Mouse (Mus musculus) lung, embryonic 14.5 days (tissue): ENCODE measurements around the gene Rab3ip. TPM values are rescaled to one million over a fixed set of nuclear protein-coding genes. Genes with fewer than 3 reads are reported as not detected.

ENCODE experiments used
- ATAC-seq: fragments of 200-750 bp; cut with Nextera tagmentation; 2 replicates; pipeline ENCODE4 v1.8.0; 2017; ENCODE audit warnings: mild to moderate bottlenecking, moderate TSS enrichment, moderate library complexity; ENCODE audit not compliant: insufficient read depth
- DNase-seq: peaks from one replicate; pipeline ENCODE4 v3.0.0-alpha.2; 2015
- H3K27ac ChIP-seq: fragments of 300-500 bp; sonication (generic); 2 replicates; pipeline ENCODE4 v1.5.1; 2014; ENCODE audit warnings: low read depth, mild to moderate bottlenecking, moderate library complexity
- H3K27me3 ChIP-seq: fragments of 300-500 bp; sonication (generic); 2 replicates; pipeline ENCODE4 v1.6.1; 2014; ENCODE audit warnings: low read length, control low read depth; ENCODE audit not compliant: insufficient read depth
- H3K36me3 ChIP-seq: fragments of 300-500 bp; sonication (generic); 2 replicates; pipeline ENCODE4 v1.6.1; 2014; ENCODE audit warnings: control low read depth; ENCODE audit not compliant: insufficient read depth
- H3K4me1 ChIP-seq: fragments of 300-500 bp; sonication (generic); 2 replicates; pipeline ENCODE4 v1.6.1; 2014; ENCODE audit warnings: antibody characterized with exemption, control low read depth; ENCODE audit not compliant: insufficient read depth
- H3K4me2 ChIP-seq: fragments of 300-500 bp; sonication (generic); 2 replicates; pipeline ENCODE4 v1.6.1; 2014; ENCODE audit warnings: mild to moderate bottlenecking
- H3K4me3 ChIP-seq: fragments of 300-500 bp; sonication (generic); 2 replicates; pipeline ENCODE4 v1.5.1; 2014; ENCODE audit warnings: low read depth, low read length
- H3K9ac ChIP-seq: fragments of 300-500 bp; sonication (generic); 2 replicates; pipeline ENCODE4 v1.6.1; 2014
- H3K9me3 ChIP-seq: fragments of 300-500 bp; sonication (generic); 2 replicates; pipeline ENCODE4 v1.6.1; 2016; ENCODE audit warnings: low read depth, low read length, control low read depth
- CTCF ChIP-seq: IDR thresholded peaks from 2 replicates; pipeline ENCODE4 v1.5.1; 2016; ENCODE audit warnings: antibody characterized with exemption, low read depth
- WGBS: fragments of 180-500 bp; shearing (Covaris S2); extraction: QIAGEN DNeasy Blood & Tissue Kit; methylation state at CpG from one replicate; pipeline ENCODE4 v1.1.7; 2014; 5-methylcytosine and 5-hydroxymethylcytosine counted together
- polyA plus RNA-seq: library from polyadenylated mRNA; unstranded; fragments of >200 nt; fragmentation: Nextera tagmentation; extraction: Ambion mirVana; gene quantifications from 2 replicates; pipeline ENCODE4 v1.2.1, GENCODE M21; 2014

Gene Rab3ip
- polyA plus RNA-seq, 1 experiment from 2014 or later: 30.1 TPM

DNA sequence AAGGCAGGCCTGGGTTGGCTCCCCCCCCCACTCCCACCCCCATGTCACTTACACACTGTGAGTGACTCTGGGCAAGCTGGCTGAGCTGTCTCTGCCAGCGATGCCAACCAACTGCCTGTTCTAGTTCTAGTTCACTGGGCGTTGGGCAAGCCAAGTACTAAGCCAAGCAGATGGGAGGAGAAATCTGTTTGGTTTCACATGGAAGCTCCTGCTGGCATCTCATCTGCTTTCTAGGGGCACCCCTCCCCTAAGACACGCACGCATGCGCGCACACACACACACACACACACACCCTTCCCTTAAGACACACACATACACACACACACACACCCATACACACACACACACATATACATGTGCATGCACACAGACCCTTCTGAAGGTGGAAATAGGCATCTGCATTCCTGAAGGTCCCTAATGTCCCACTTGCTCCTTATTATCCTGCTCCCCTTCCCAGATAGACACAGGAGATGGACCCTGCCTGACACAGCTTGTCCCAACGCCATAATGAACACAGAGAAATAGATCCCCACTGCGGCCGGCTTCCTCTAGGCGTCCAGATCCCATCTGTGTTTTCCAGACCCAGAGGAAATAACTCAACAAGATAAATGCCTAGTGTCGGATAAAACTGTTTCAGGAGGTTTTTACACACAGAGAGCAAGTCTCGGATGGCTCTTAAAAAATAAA lies 79.1 kb downstream of the Rab3ip start:
- Histone ChIP-seq H3K4me3 (no peak overlapping the region), H3K9me3 (no peaks in the 10 kb centered on the region), H3K27ac (no peak overlapping the region), H3K36me3 (no peaks in the 10 kb centered on the region), H3K4me1 (no peaks in the 10 kb centered on the region), H3K4me2 (no peak overlapping the region), H3K9ac (no peak overlapping the region), H3K27me3 (no peaks in the 10 kb centered on the region)
- DNase-seq (no peak), ATAC-seq (no peak)
- 62% methylated on average over 12 of the region's 12 CpGs for WGBS
- TF ChIP-seq CTCF: no peak

DNA sequence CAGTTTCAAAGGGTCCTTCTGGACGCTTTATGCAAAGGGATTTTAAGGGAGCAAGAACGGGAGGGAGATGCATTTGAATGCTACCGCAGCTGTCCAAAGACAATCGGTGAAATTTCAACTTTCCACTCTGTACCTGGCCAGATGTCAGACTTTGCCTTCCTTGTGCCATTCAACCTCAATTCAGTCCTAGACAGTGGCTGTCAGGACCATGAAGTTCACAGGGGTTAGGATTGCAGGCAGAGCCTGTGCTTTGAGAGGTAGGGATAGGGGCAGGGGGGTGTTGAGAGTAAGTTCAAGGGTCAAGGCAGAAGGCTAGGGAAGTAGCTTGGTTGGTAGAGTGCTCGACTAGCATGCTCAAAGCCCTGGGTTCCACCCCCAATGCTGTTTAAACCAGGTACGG lies 79.8 kb downstream of the Rab3ip start:
- Histone ChIP-seq H3K4me2 (no peak overlapping the region), H3K4me3 (no peak overlapping the region), H3K9ac (no peak overlapping the region), H3K36me3 (no peaks in the 10 kb centered on the region), H3K9me3 (no peaks in the 10 kb centered on the region), H3K27me3 (no peaks in the 10 kb centered on the region), H3K4me1 (no peaks in the 10 kb centered on the region), H3K27ac (no peak overlapping the region)
- ATAC-seq (no peak), DNase-seq (no peak)
- WGBS: 79% methylated on average over 6 of the region's 6 CpGs
- no peak for TF ChIP-seq CTCF

Other genes with a start within 250 kb of the Rab3ip start
- gene Myrfl, start 53.9 kb downstream of the Rab3ip start, polyA plus RNA-seq: 0.09 TPM in 1 of 2 replicates, not detected in the other
- not detected in 2 replicates for gene Gm10271, start 21.8 kb upstream of the Rab3ip start, polyA plus RNA-seq
- 0.11 and 0.39 TPM in 2 replicates for gene Best3, start 35.5 kb upstream of the Rab3ip start, polyA plus RNA-seq
- 0.17 and 0.47 TPM in 2 replicates for gene Lrrc10, start 94.6 kb upstream of the Rab3ip start, polyA plus RNA-seq
- gene Cct2, start 113.0 kb upstream of the Rab3ip start, polyA plus RNA-seq: 274 and 283 TPM in 2 replicates
- gene Frs2, start 197.8 kb upstream of the Rab3ip start, polyA plus RNA-seq: 26.4 and 27.8 TPM in 2 replicates